In the genomic region with DNA sequence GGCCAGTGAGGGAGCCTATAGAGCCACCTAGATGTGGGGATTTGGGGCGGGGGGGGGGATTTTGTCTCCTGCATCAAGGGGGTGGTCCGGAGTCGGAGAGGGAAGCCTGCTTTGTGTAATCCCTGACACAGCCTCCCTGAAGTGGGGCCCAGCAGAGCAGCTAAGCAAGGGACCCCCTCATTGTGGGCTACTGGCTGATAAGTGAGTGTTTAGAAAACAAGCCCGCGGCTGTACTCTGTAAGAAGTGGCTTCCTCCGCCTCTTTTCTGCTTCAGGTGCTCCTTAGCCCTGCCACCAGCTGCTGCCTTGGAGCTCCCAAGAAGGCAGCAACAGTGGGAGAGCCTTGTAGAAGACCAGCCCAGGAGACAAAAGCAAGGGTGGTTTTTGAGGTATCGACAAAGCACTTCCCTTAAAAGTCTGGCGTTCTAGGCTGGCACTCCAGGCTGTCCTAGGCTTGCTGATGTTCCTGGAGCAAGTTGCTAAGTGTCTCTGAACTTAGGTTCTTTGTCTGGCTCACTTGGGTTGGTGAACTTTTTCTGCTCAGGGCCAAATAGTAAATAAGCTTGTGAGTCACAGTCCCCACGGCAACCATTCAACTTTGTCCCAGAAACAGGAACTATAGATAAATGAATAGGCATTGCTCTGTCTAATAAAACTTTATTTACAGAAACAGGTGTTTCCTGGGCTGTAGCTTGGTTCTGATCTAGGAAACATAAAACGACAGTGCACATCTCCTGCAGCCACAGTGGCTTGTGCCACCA, we compare ENCODE assay signal across 8 mouse cellular contexts.
A peak's percentile ranks its signal among the peaks of the same experiment; 100 is the strongest.
DNase-seq lines count a peak whose midpoint lies in the region; ATAC-seq and TF ChIP-seq lines count a peak whose summit lies in the region.

No protein-coding gene starts in this region.

- H3K27me3 ChIP-seq in lung, embryonic 15.5 days: 0 out of 2 replicates have a peak, but pooled peaks cover 14% of the 10 kb centered on the region
- peaks cover 14% of the 10 kb centered on the region for H3K27me3 ChIP-seq in hindbrain, embryonic 13.5 days
- peaks cover 31% of the 10 kb centered on the region for H3K27me3 ChIP-seq in midbrain, embryonic 13.5 days

- no peak for TF ChIP-seq CTCF in lung, adult 2 months (IDR thresholded peaks at IDR 0.05; ENCODE audit: insufficient read depth, low read length)

- peaks cover 29% of the 10 kb centered on the region for H3K4me1 ChIP-seq in lung, embryonic 15.5 days
- H3K4me1 ChIP-seq in lung, adult 2 months (ENCODE audit: control insufficient read depth, insufficient read depth, low read length): peaks cover 11% of the 10 kb centered on the region
- peaks cover 18% of the 10 kb centered on the region for H3K4me1 ChIP-seq in hindbrain, embryonic 13.5 days (replicated peaks)
- peaks cover 15% of the 10 kb centered on the region for H3K4me1 ChIP-seq in midbrain, embryonic 13.5 days (replicated peaks)

- DNase-seq in lung, adult 2 months: no peak
- peak; percentile 69 for DNase-seq in embryo, embryonic 11 days
- DNase-seq in gastrocnemius, postnatal 14 days: no peak
- no peak for DNase-seq in cerebellum, postnatal 25 days
- no peak for DNase-seq in frontal cortex, postnatal 36 days (ENCODE audit: low spot score in 2 of 2)

- H3K4me3 ChIP-seq in lung, embryonic 15.5 days: peak overlapping the region; percentile 30
- H3K4me3 ChIP-seq in lung, adult 2 months (replicated peaks; ENCODE audit: extremely low read depth, low read depth, low read length): no peak overlapping the region
- peak overlapping the region; percentile 14; the same call in 1 of the 2 replicates for H3K4me3 ChIP-seq in hindbrain, embryonic 13.5 days
- H3K4me3 ChIP-seq in midbrain, embryonic 13.5 days (replicated peaks): peak overlapping the region; percentile 14; the same call in 1 of the 2 replicates

- intact Hi-C loops in gastrocnemius, postnatal 14 days (cut with DNase I; ENCODE audit: low total_unique reads): no loop called here

- H3K27ac ChIP-seq in lung, embryonic 15.5 days: peak overlapping the region; percentile 39; the same call in 1 of the 2 replicates
- H3K27ac ChIP-seq in hindbrain, embryonic 13.5 days: no peak overlapping the region
- no peak overlapping the region for H3K27ac ChIP-seq in midbrain, embryonic 13.5 days

- WGBS in lung, embryonic 15.5 days: 13% methylated on average over 10 of the region's 10 CpGs
- WGBS in lung, adult 2 months: 11% methylated on average over 10 of the region's 10 CpGs
- 16% methylated on average over 10 of the region's 10 CpGs for WGBS in hindbrain, embryonic 13.5 days
- 15% methylated on average over 10 of the region's 10 CpGs for WGBS in midbrain, embryonic 13.5 days

- H3K9me3 ChIP-seq in lung, embryonic 15.5 days: no peaks in the 10 kb centered on the region
- H3K9me3 ChIP-seq in hindbrain, embryonic 13.5 days: no peaks in the 10 kb centered on the region
- no peaks in the 10 kb centered on the region for H3K9me3 ChIP-seq in midbrain, embryonic 13.5 days

- no peak for ATAC-seq in lung, embryonic 15.5 days (ENCODE audit: borderline replicate concordance, extremely low read depth, low FRiP score, low TSS enrichment)
- no peak for ATAC-seq in hindbrain, embryonic 13.5 days (ENCODE audit: low FRiP score)
- ATAC-seq in midbrain, embryonic 13.5 days: peak; percentile 56; the same call in 1 of the 2 replicates

- TF ChIP-seq POLR2A in lung, adult 2 months (IDR thresholded peaks at IDR 0.05; ENCODE audit: borderline replicate concordance, extremely low read depth, low read depth, low read length): no peak

- no peaks in the 10 kb centered on the region for H3K36me3 ChIP-seq in lung, embryonic 15.5 days
- H3K36me3 ChIP-seq in hindbrain, embryonic 13.5 days: no peaks in the 10 kb centered on the region
- H3K36me3 ChIP-seq in midbrain, embryonic 13.5 days: no peaks in the 10 kb centered on the region

- H3K4me2 ChIP-seq in lung, embryonic 15.5 days: peak overlapping the region; percentile 62
- H3K4me2 ChIP-seq in hindbrain, embryonic 13.5 days: peak overlapping the region; percentile 48
- H3K4me2 ChIP-seq in midbrain, embryonic 13.5 days (replicated peaks): peak overlapping the region; percentile 46

- no peak overlapping the region for H3K9ac ChIP-seq in lung, embryonic 15.5 days
- H3K9ac ChIP-seq in hindbrain, embryonic 13.5 days: 0 out of 2 replicates have a peak overlapping the region, but pooled peaks have one; percentile 13
- peak overlapping the region; percentile 46; the same call in 1 of the 2 replicates for H3K9ac ChIP-seq in midbrain, embryonic 13.5 days (replicated peaks)
